Mouse (Mus musculus): ENCODE measurements around the gene Tyw1.

GRCm38 (mm10) chr5:130325486-130325885 lies 70.1 kb downstream of the Tyw1 start:
- TF ChIP-seq POLR2A (IDR thresholded peaks at IDR 0.05; ENCODE audit: borderline replicate concordance, low read depth, low read length) (no peak), CTCF (IDR thresholded peaks at IDR 0.05; ENCODE audit: low read depth, low read length) (no peak)
